Mouse (Mus musculus) embryonic facial prominence, embryonic 11.5 days (tissue): Measurements from ENCODE around the gene Dnmt3l. TPM values are rescaled to one million over a fixed set of nuclear protein-coding genes. Genes with fewer than 3 reads are reported as not detected.

Source experiments
- ATAC-seq: fragments of 200-750 bp; cut with Nextera tagmentation; replicated peaks from 2 replicates; pipeline ENCODE4 v1.8.0; 2017; ENCODE audit warnings: low read depth; ENCODE audit not compliant: insufficient number of reproducible peaks, low FRiP score, low TSS enrichment
- DNase-seq: peaks from one replicate; pipeline ENCODE4 v3.0.0-alpha.2; 2015; ENCODE audit warnings: low spot score
- H3K27ac ChIP-seq: fragments of 300-500 bp; sonication (generic); replicated peaks from 2 replicates; pipeline ENCODE4 v1.5.1; 2014; ENCODE audit warnings: mild to moderate bottlenecking, low read depth, low read length, control low read depth
- H3K27me3 ChIP-seq: fragments of 300-500 bp; sonication (generic); 2 replicates; pipeline ENCODE4 v1.6.1; 2014; ENCODE audit warnings: mild to moderate bottlenecking, low read length, moderate library complexity, mixed read lengths; ENCODE audit not compliant: control insufficient read depth, insufficient read depth
- H3K36me3 ChIP-seq: fragments of 300-500 bp; sonication (generic); replicated peaks from 2 replicates; pipeline ENCODE4 v1.6.1; 2014; ENCODE audit warnings: low read depth, mild to moderate bottlenecking, low read length, moderate library complexity, mixed read lengths; ENCODE audit not compliant: control insufficient read depth, insufficient read depth
- H3K4me1 ChIP-seq: fragments of 300-500 bp; sonication (generic); 2 replicates; pipeline ENCODE4 v1.6.1; 2014; ENCODE audit warnings: low read length, mixed read lengths; ENCODE audit not compliant: control insufficient read depth, insufficient read depth
- H3K4me2 ChIP-seq: fragments of 300-500 bp; sonication (generic); 2 replicates; pipeline ENCODE4 v1.6.1; 2014; ENCODE audit warnings: low read depth, mild to moderate bottlenecking, control low read depth, low read length, moderate library complexity
- H3K4me3 ChIP-seq: fragments of 300-500 bp; sonication (generic); 2 replicates; pipeline ENCODE4 v1.5.1; 2014; ENCODE audit warnings: low read depth, low read length, control low read depth
- H3K9ac ChIP-seq: fragments of 300-500 bp; sonication (generic); replicated peaks from 2 replicates; pipeline ENCODE4 v1.6.1; 2014; ENCODE audit warnings: mild to moderate bottlenecking, control low read depth, low read length
- H3K9me3 ChIP-seq: fragments of 300-500 bp; sonication (generic); replicated peaks from 2 replicates; pipeline ENCODE4 v1.6.1; 2016; ENCODE audit warnings: mild to moderate bottlenecking, low read length, inconsistent platforms, mixed read lengths; ENCODE audit not compliant: control insufficient read depth
- WGBS: fragments of 180-500 bp; shearing (Covaris S2); extraction: QIAGEN DNeasy Blood & Tissue Kit; methylation state at CpG from one replicate; pipeline ENCODE4 v1.1.7; 2014; 5-methylcytosine and 5-hydroxymethylcytosine counted together
- polyA plus RNA-seq: library from polyadenylated mRNA; unstranded; fragments of >200 nt; fragmentation: Nextera tagmentation; extraction: Ambion mirVana; gene quantifications from 2 replicates; pipeline ENCODE4 v1.2.1, GENCODE M21; 2014

Gene Dnmt3l
- polyA plus RNA-seq, 1 experiment from 2014 or later = not detected

DNA sequence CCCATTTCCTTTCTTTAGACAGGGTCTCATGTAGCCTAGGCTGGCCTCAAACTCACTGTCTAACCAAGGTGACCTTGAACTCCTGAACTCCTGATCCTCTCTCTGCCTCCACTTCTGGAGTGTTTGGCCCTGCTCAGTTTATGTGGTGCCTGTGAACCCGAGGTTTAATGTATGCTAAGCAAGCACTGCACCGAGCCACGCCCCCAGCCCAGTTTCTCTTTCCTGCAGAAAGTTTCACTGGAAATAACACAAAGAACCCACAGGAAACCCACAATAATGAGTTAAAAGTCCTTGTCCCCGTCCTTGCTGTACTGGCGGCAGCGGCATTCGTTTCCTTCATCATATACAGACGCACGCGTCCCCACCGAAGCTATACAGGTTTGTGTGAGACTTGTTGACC lies 33.2 kb downstream of the Dnmt3l start:
- no peak for DNase-seq
- 84% methylated on average over 11 of the region's 11 CpGs for WGBS

DNA sequence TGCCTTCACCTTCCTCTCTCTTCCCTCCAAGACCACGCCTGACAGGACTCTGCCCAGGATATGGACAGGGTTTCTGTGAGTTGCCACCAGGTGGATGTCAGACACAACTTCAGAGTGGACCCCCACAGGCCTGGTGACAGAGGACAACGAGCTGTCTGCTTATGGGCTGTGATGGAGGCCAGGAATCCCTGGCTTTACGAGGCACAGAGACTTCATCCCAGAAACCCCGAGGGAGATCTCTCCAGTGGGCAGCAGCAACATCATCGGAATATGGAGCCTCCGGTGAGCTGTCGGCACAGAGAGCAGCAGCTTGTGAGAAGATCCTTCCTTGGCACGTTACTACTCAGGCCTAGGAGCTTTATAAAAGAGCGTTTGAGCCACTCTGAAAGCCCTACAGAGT lies 36.1 kb downstream of the Dnmt3l start:
- H3K4me3 ChIP-seq = no peak overlapping the region
- no peaks in the 10 kb centered on the region for H3K36me3 ChIP-seq
- no peaks in the 10 kb centered on the region for H3K9me3 ChIP-seq
- H3K27me3 ChIP-seq = no peaks in the 10 kb centered on the region
- DNase-seq = no peak
- no peak overlapping the region for H3K9ac ChIP-seq
- no peak for ATAC-seq
- H3K4me2 ChIP-seq = no peak overlapping the region
- WGBS = 80% methylated on average over 9 of the region's 9 CpGs
- H3K27ac ChIP-seq = no peak overlapping the region
- no peaks in the 10 kb centered on the region for H3K4me1 ChIP-seq

More for the DNA sequence above, 33.2 kb downstream of the Dnmt3l start:
- H3K4me3 ChIP-seq = no peak overlapping the region
- no peak for ATAC-seq
- H3K27ac ChIP-seq = no peak overlapping the region
- no peak overlapping the region for H3K4me2 ChIP-seq
- no peaks in the 10 kb centered on the region for H3K9me3 ChIP-seq
- no peaks in the 10 kb centered on the region for H3K27me3 ChIP-seq
- H3K36me3 ChIP-seq = no peaks in the 10 kb centered on the region
- H3K9ac ChIP-seq = no peak overlapping the region
- no peaks in the 10 kb centered on the region for H3K4me1 ChIP-seq

DNA sequence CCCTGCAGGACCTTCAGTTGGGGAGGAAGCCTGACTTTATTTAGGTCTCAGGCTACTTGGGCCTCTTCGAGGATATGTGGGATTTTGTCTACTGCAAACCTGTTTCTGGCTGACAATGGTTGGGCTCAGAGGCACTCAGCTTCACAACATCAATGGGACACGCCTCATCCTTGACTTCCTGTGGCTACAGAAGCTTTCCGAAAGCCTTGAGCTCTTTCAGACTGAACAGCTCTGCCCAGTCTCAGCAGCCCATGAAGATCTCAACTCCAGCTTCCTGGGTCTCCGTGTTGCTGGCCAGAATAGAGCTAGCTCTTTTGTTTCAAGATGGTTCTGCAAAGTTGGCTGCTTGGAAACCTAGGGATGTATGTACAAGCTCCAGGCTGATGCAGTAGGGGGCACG lies 36.5 kb downstream of the Dnmt3l start:
- DNase-seq = no peak
- Histone ChIP-seq H3K4me1 (no peaks in the 10 kb centered on the region), H3K4me3 (no peak overlapping the region), H3K4me2 (no peak overlapping the region), H3K27me3 (no peaks in the 10 kb centered on the region), H3K9ac (no peak overlapping the region), H3K36me3 (no peaks in the 10 kb centered on the region), H3K27ac (no peak overlapping the region), H3K9me3 (no peaks in the 10 kb centered on the region)
- 79% methylated on average over 5 of the region's 5 CpGs for WGBS
- ATAC-seq = no peak

DNA sequence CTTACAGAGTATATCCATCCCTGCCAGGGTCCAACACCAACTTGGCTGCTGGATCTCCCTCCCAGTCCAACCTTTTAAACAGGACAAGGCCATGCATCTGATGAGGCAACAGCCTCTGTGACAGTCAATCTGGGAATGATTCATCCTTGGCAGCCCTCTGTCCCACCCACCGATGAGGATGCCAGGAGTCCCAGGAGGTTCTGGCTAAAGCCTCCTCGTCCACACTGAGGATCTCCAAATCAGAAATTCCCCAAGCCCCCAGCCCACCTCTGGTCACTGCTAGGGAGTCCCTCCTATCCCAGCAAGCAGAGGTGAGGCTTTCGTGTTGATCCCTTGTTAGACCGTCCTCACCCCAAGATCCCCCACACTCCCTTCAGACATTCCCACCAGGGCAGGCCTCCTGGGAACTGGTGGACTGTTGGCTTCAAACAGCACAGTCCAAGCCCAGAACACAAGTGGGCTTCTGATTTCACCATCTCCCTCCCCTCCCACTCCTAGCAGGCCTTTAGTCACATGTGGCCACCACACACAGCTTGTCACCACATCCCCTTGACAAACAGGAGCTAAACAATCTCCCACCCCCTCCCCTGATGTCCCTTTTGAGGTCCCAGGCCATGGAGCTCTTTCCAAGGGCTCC lies 38.3 kb downstream of the Dnmt3l start:
- Histone ChIP-seq H3K36me3 (no peaks in the 10 kb centered on the region), H3K27ac (no peak overlapping the region), H3K4me1 (no peaks in the 10 kb centered on the region), H3K4me2 (no peak overlapping the region), H3K4me3 (no peak overlapping the region), H3K27me3 (no peaks in the 10 kb centered on the region), H3K9me3 (no peaks in the 10 kb centered on the region), H3K9ac (no peak overlapping the region)
- ATAC-seq (no peak), DNase-seq (no peak)
- 74% methylated on average over 4 of the region's 4 CpGs for WGBS

DNA sequence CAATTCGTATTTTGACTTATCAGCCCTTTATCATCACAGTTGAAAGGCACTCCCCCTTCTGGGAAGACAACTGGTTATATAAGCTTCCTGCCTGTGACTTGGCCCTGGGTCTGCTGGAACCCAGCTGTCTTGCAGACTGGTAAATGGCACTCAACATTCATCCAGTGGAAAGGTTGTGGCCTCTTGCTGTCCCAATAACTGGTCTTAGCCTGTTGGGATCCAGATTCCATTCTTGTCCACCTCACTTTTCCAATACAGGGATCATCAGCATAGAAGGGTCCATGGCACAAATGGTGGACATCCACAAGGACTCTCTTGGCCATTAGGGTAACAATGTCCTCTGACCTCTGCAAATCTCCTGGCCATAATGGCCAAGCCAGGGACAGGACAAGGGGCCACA lies 42.3 kb downstream of the Dnmt3l start:
- DNase-seq = no peak
- ATAC-seq = no peak

DNA sequence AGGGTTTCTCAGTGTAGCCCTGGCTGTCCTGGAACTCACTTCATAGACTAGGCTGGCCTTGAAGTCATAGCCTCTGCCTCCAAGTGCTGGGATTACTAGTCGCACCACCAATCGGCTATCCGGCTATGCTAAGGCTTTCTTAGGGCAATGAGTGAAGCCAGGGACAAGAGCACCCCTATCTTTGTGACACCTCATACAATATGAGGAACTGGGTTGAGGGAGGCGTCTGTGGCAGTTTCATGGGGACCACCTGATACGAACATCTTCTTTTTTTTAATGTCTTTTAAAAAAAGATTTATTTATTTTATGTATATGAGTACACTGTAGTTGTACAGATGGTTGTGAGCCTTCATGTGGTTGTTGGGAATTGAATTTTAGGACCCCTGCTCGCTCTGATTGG lies 44.0 kb downstream of the Dnmt3l start:
- H3K4me2 ChIP-seq = no peak overlapping the region
- H3K36me3 ChIP-seq = no peaks in the 10 kb centered on the region
- no peaks in the 10 kb centered on the region for H3K9me3 ChIP-seq
- no peaks in the 10 kb centered on the region for H3K4me1 ChIP-seq
- no peak for DNase-seq
- ATAC-seq = no peak
- WGBS = 91% methylated on average over 6 of the region's 6 CpGs
- H3K27ac ChIP-seq = no peak overlapping the region
- H3K4me3 ChIP-seq = no peak overlapping the region
- H3K27me3 ChIP-seq = no peaks in the 10 kb centered on the region
- no peak overlapping the region for H3K9ac ChIP-seq

More for the DNA sequence above, 42.3 kb downstream of the Dnmt3l start:
- no peaks in the 10 kb centered on the region for H3K36me3 ChIP-seq
- H3K9me3 ChIP-seq = no peaks in the 10 kb centered on the region
- WGBS = 65% methylated on average over 1 of the region's 1 CpGs
- H3K4me3 ChIP-seq = no peak overlapping the region
- no peak overlapping the region for H3K4me2 ChIP-seq
- no peaks in the 10 kb centered on the region for H3K4me1 ChIP-seq
- no peak overlapping the region for H3K27ac ChIP-seq
- no peak overlapping the region for H3K9ac ChIP-seq
- no peaks in the 10 kb centered on the region for H3K27me3 ChIP-seq

DNA sequence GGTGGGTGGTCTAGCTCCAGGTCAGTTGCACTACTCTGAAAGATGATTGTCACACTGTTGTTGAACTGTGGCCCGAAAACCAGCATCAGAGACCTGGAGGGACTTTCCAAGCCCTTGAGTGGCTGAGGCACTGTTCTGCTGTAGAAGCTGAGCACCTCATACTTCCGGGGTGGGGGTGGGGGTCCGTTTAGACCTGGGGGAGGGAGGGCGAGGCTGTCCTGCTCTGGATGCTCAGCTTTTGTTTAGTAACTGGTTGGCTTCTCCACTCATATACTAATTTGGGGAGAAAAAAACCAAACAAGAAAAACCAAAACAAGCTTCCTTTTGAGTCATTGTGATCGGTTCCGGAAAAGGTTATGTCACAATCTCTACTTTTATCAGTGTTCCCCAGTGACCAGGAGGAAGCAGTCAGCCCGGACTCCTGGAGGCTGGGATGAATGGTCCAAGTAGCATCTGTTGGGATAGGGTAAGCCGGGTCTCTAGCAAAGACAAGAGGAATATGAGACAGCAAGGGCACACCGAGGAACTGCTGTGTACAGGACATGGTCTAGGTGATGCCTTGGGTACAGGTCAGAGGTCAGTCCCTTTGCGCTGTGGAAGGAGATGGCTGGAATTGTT lies 44.8 kb downstream of the Dnmt3l start:
- no peak overlapping the region for H3K27ac ChIP-seq
- WGBS = 81% methylated on average over 10 of the region's 10 CpGs
- no peak for DNase-seq
- H3K36me3 ChIP-seq = no peaks in the 10 kb centered on the region
- H3K27me3 ChIP-seq = no peaks in the 10 kb centered on the region
- H3K9me3 ChIP-seq = no peaks in the 10 kb centered on the region
- H3K4me2 ChIP-seq = no peak overlapping the region
- no peak overlapping the region for H3K4me3 ChIP-seq
- no peak for ATAC-seq
- H3K4me1 ChIP-seq = no peaks in the 10 kb centered on the region
- no peak overlapping the region for H3K9ac ChIP-seq

DNA sequence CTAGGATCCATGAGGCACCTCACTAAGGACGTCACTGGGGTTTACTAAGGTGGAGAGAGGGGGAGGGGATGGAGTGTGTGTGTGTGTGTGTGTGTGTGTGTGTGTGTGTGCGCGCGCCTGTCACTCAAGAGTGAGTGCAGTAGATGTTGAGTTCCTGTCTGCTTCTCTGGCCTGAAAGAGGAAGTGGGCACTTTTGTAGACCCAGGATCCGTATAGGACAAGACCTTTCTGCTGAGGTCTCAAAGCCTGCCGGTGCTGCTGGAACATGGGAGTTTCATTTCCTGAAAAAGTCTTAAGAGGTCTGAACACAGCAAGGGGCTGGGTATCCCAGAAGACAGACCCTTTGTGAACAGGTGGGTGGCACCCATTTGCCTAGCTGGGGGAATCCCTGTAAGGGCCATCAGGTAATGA lies 45.4 kb downstream of the Dnmt3l start:
- H3K9me3 ChIP-seq = no peaks in the 10 kb centered on the region
- DNase-seq (no peak), ATAC-seq (no peak)
- no peaks in the 10 kb centered on the region for H3K4me1 ChIP-seq
- H3K36me3 ChIP-seq = no peaks in the 10 kb centered on the region
- no peak overlapping the region for H3K27ac ChIP-seq
- no peak overlapping the region for H3K4me3 ChIP-seq
- H3K4me2 ChIP-seq = no peak overlapping the region
- no peak overlapping the region for H3K9ac ChIP-seq
- no peaks in the 10 kb centered on the region for H3K27me3 ChIP-seq
- WGBS = 68% methylated on average over 6 of the region's 6 CpGs
